Mouse (Mus musculus) hindbrain, embryonic 14.5 days (tissue): ENCODE measurements at regions not wholly inside any gene's neighbourhood (a gene's known extent, or its start where the extent isn't known, plus 50 kb on each side); places are given as distances from the start of the nearest gene placed in this dataset.

Source experiments
- ATAC-seq: fragments of 200-750 bp; cut with Nextera tagmentation; 2 replicates; pipeline ENCODE4 v1.8.0; 2017; ENCODE audit warnings: moderate number of reproducible peaks, mild to moderate bottlenecking, moderate TSS enrichment, moderate library complexity; ENCODE audit not compliant: low FRiP score
- DNase-seq: peaks from one replicate; pipeline ENCODE4 v3.0.0-alpha.2; 2015; ENCODE audit warnings: low spot score
- H3K27ac ChIP-seq: fragments of 300-500 bp; sonication (generic); 2 replicates; pipeline ENCODE4 v1.5.1; 2014; ENCODE audit warnings: mild to moderate bottlenecking, moderate library complexity
- H3K27me3 ChIP-seq: fragments of 300-500 bp; sonication (generic); 2 replicates; pipeline ENCODE4 v1.6.1; 2014; ENCODE audit warnings: mild to moderate bottlenecking, low read length, mixed read lengths; ENCODE audit not compliant: control insufficient read depth, insufficient read depth
- H3K36me3 ChIP-seq: fragments of 300-500 bp; sonication (generic); replicated peaks from 2 replicates; pipeline ENCODE4 v1.6.1; 2014; ENCODE audit not compliant: control insufficient read depth, insufficient read depth
- H3K4me1 ChIP-seq: fragments of 300-500 bp; sonication (generic); replicated peaks from 2 replicates; pipeline ENCODE4 v1.6.1; 2014; ENCODE audit warnings: antibody characterized with exemption, low read length, mixed read lengths; ENCODE audit not compliant: control insufficient read depth, insufficient read depth
- H3K4me2 ChIP-seq: fragments of 300-500 bp; sonication (generic); replicated peaks from 2 replicates; pipeline ENCODE4 v1.6.1; 2014; ENCODE audit warnings: mild to moderate bottlenecking, moderate library complexity
- H3K4me3 ChIP-seq: fragments of 300-500 bp; sonication (generic); replicated peaks from 2 replicates; pipeline ENCODE4 v1.5.1; 2014; ENCODE audit warnings: mild to moderate bottlenecking, low read length
- H3K9ac ChIP-seq: fragments of 300-500 bp; sonication (generic); 2 replicates; pipeline ENCODE4 v1.6.1; 2014
- H3K9me3 ChIP-seq: fragments of 300-500 bp; sonication (generic); 2 replicates; pipeline ENCODE4 v1.6.1; 2016; ENCODE audit warnings: low read length; ENCODE audit not compliant: control insufficient read depth
- WGBS: fragments of 180-500 bp; shearing (Covaris S2); extraction: QIAGEN DNeasy Blood & Tissue Kit; methylation state at CpG from one replicate; pipeline ENCODE4 v1.1.7; 2014; 5-methylcytosine and 5-hydroxymethylcytosine counted together

- Histone ChIP-seq H3K4me3 (no peak overlapping the region), H3K9me3 (no peaks in the 10 kb centered on the region), H3K4me1 (no peaks in the 10 kb centered on the region), H3K4me2 (no peak overlapping the region), H3K9ac (no peak overlapping the region), H3K36me3 (no peaks in the 10 kb centered on the region), H3K27me3 (no peaks in the 10 kb centered on the region), H3K27ac (no peak overlapping the region)
- DNase-seq (no peak), ATAC-seq (no peak)
- 86% methylated on average over 4 of the region's 4 CpGs for WGBS
Measured at GRCm38 (mm10) chr12:7820006-7820704, 157.3 kb upstream of the Apob start.

GRCm38 (mm10) chr12:7820718-7821117 is 156.7 kb upstream of the Apob start:
- Histone ChIP-seq H3K27me3 (no peaks in the 10 kb centered on the region), H3K4me2 (no peak overlapping the region), H3K36me3 (no peaks in the 10 kb centered on the region), H3K4me1 (no peaks in the 10 kb centered on the region), H3K4me3 (no peak overlapping the region), H3K9ac (no peak overlapping the region), H3K27ac (no peak overlapping the region), H3K9me3 (peaks cover 3% of the 10 kb centered on the region; the same call in 1 of the 2 replicates)
- DNase-seq: no peak
- whole genome bisulfite sequencing: 72% methylated on average over 2 of the region's 2 CpGs
- ATAC-seq: no peak

DNA sequence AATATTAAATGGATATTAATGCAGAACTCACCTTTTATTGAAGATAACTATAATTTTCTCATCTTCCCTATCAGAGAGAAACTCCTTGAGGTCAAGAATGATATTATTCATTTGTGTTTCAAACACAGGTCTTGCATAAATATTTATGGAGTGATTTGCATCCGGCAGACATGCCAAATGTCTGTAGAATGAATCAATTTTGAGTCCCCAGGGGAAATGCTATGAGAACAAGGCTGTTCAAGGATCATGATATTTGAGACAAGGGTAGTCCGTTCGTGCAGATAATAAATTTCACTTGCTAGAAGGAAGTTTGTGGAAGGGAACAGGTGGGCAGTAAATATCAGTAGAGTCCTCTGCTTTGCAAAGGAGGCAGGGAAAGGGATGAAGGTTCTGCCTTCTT is 141.7 kb upstream of the Apob start:
- H3K27ac ChIP-seq: no peak overlapping the region
- DNase-seq (no peak), ATAC-seq (no peak)
- no peaks in the 10 kb centered on the region for H3K9me3 ChIP-seq
- 35% methylated on average over 3 of the region's 3 CpGs for WGBS
- no peak overlapping the region for H3K4me2 ChIP-seq
- no peak overlapping the region for H3K9ac ChIP-seq
- H3K4me1 ChIP-seq: 0 out of 2 replicates have a peak, but pooled peaks cover 3% of the 10 kb centered on the region
- no peaks in the 10 kb centered on the region for H3K36me3 ChIP-seq
- H3K27me3 ChIP-seq: no peaks in the 10 kb centered on the region
- no peak overlapping the region for H3K4me3 ChIP-seq

GRCm38 (mm10) chr12:7853876-7854275 is 123.6 kb upstream of the Apob start:
- ATAC-seq: no peak
- no peak overlapping the region for H3K9ac ChIP-seq

DNA sequence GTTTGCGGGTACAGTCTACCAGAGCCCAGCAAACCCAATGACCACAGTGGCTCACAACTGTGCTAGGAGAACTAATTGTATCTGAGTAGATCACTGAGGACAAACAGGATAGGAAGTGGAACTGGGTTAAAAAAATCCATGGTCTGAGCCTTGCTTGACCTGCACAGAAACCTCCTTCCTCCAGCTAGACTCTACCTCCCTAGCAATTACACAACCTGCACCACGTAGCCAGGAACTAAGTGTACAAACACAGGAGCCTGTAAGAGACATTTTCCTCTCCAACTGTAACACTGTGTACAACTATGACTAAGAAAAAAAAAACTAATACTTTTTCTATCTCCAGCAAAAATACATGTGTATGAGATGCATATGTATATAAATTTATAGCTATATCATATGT is 121.8 kb upstream of the Apob start:
- no peaks in the 10 kb centered on the region for H3K27me3 ChIP-seq
- H3K4me3 ChIP-seq: no peak overlapping the region
- DNase-seq (no peak), ATAC-seq (no peak)
- H3K9ac ChIP-seq: no peak overlapping the region
- H3K9me3 ChIP-seq: no peaks in the 10 kb centered on the region
- 92% methylated on average over 2 of the region's 2 CpGs for WGBS
- H3K4me1 ChIP-seq: no peaks in the 10 kb centered on the region
- H3K4me2 ChIP-seq: no peak overlapping the region
- H3K36me3 ChIP-seq: no peaks in the 10 kb centered on the region
- no peak overlapping the region for H3K27ac ChIP-seq

More at GRCm38 (mm10) chr12:7853876-7854275, 123.6 kb upstream of the Apob start:
- H3K36me3 ChIP-seq: no peaks in the 10 kb centered on the region
- H3K27ac ChIP-seq: no peak overlapping the region
- no peaks in the 10 kb centered on the region for H3K9me3 ChIP-seq
- no peaks in the 10 kb centered on the region for H3K4me1 ChIP-seq
- H3K4me2 ChIP-seq: no peak overlapping the region
- no peak overlapping the region for H3K4me3 ChIP-seq
- WGBS: 68% methylated on average over 2 of the region's 2 CpGs
- peak; percentile 69 for DNase-seq
- no peaks in the 10 kb centered on the region for H3K27me3 ChIP-seq

GRCm38 (mm10) chr12:7859533-7859932 is 117.9 kb upstream of the Apob start:
- no peak overlapping the region for H3K9ac ChIP-seq
- no peaks in the 10 kb centered on the region for H3K4me1 ChIP-seq
- H3K36me3 ChIP-seq: no peaks in the 10 kb centered on the region
- WGBS: 87% methylated on average over 28 of the region's 28 CpGs
- no peak overlapping the region for H3K4me2 ChIP-seq
- H3K27ac ChIP-seq: no peak overlapping the region
- ATAC-seq (no peak), DNase-seq (no peak)
- H3K9me3 ChIP-seq: 0 out of 2 replicates have a peak, but pooled peaks cover 3% of the 10 kb centered on the region
- H3K4me3 ChIP-seq: no peak overlapping the region
- no peaks in the 10 kb centered on the region for H3K27me3 ChIP-seq

- DNase-seq (peak; percentile 73), ATAC-seq (peak; percentile 53; the same call in 1 of the 2 replicates)
- H3K4me3 ChIP-seq: no peak overlapping the region
- WGBS: 73% methylated on average over 3 of the region's 3 CpGs
- H3K36me3 ChIP-seq: no peaks in the 10 kb centered on the region
- H3K27me3 ChIP-seq: no peaks in the 10 kb centered on the region
- no peaks in the 10 kb centered on the region for H3K4me1 ChIP-seq
- H3K4me2 ChIP-seq: no peak overlapping the region
- H3K27ac ChIP-seq: no peak overlapping the region
- no peaks in the 10 kb centered on the region for H3K9me3 ChIP-seq
- H3K9ac ChIP-seq: no peak overlapping the region
Measured at GRCm38 (mm10) chr12:7870004-7870403, 107.4 kb upstream of the Apob start.

DNA sequence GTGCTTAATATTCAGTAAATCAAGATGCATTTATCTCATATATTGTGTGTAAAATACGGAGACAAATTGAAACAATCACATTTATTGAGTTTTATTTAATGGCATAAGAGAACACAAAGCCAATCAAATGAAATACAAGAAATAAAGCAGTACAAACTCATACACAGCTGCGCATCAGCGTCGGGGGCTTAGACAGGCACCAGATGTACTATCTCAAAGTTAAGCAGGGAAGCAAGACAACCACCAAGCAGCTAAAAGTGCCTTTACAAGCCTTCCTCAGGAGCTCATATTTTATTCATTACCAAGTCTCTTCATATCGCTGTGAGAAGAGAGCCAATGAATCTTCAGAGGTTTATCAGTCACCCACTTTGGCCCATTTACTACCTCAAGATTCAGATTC is 107.0 kb upstream of the Apob start:
- no peak overlapping the region for H3K9ac ChIP-seq
- H3K27ac ChIP-seq: no peak overlapping the region
- DNase-seq (no peak), ATAC-seq (no peak)
- whole genome bisulfite sequencing: 79% methylated on average over 5 of the region's 5 CpGs
- H3K4me2 ChIP-seq: no peak overlapping the region
- no peaks in the 10 kb centered on the region for H3K36me3 ChIP-seq
- H3K4me1 ChIP-seq: no peaks in the 10 kb centered on the region
- H3K9me3 ChIP-seq: no peaks in the 10 kb centered on the region
- H3K4me3 ChIP-seq: no peak overlapping the region
- no peaks in the 10 kb centered on the region for H3K27me3 ChIP-seq

GRCm38 (mm10) chr12:7875454-7875853 is 102.0 kb upstream of the Apob start:
- no peak overlapping the region for H3K4me3 ChIP-seq
- no peaks in the 10 kb centered on the region for H3K36me3 ChIP-seq
- no peak overlapping the region for H3K4me2 ChIP-seq
- H3K9ac ChIP-seq: no peak overlapping the region
- H3K27ac ChIP-seq: no peak overlapping the region
- no peak for ATAC-seq
- no peak for DNase-seq
- 75% methylated on average over 2 of the region's 2 CpGs for WGBS
- H3K27me3 ChIP-seq: no peaks in the 10 kb centered on the region
- H3K9me3 ChIP-seq: no peaks in the 10 kb centered on the region
- no peaks in the 10 kb centered on the region for H3K4me1 ChIP-seq
